Mouse (Mus musculus): Measurements from ENCODE around the gene Kcnj5. TPM values are rescaled to one million over a fixed set of nuclear protein-coding genes. Genes with fewer than 3 reads are reported as not detected.

Gene Kcnj5
- polyA plus RNA-seq, 1 experiment from 2014 or later, result 0.55 TPM

DNA sequence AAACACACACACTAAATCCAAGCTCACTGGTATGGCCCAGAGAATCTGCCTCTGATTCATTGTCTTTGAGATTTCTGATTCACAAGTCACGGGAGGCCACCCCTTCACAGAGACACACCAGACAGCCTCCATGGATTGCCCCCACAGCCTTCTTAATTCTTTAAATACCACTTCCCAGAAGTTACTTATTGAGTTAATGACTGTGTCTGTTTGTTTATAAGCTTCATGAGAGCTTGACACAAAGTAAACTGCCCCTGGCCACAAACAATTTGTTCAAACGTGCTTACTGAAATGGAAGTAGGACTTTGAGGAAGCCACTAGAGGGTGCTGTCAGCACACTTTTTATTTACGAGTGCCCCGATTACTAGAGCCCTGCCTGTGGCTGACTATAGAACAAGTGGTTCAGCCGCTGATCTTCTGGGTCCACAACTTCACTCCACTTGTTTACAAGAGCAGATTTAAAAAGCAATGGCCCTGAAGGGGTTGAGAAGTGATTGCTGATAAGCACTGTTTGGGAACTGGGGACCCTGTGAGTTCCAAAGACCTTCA, 72.2 kb downstream of the Kcnj5 start:
- Histone ChIP-seq H3K9me3 (replicated peaks; ENCODE audit: control insufficient read depth, low read length) (no peaks in the 10 kb centered on the region), H3K9ac (ENCODE audit: low read length) (no peak overlapping the region), H3K36me3 (ENCODE audit: control insufficient read depth, insufficient read depth, low read length) (no peaks in the 10 kb centered on the region), H3K27ac (ENCODE audit: low read depth, low read length) (no peak overlapping the region), H3K27me3 (replicated peaks; ENCODE audit: control insufficient read depth, insufficient read depth, low read length) (no peaks in the 10 kb centered on the region), H3K4me2 (ENCODE audit: low read length) (no peak overlapping the region), H3K4me1 (ENCODE audit: control insufficient read depth, insufficient read depth, low read length) (no peaks in the 10 kb centered on the region), H3K4me3 (ENCODE audit: low read depth, low read length) (no peak overlapping the region)
- DNase-seq (ENCODE audit: low spot score), result peak; percentile 92
- ATAC-seq, result peak; percentile 63
- 12% methylated on average over 5 of the region's 5 CpGs for WGBS

Other genes with a start within 250 kb of the Kcnj5 start
- 10.0 and 10.1 TPM in 2 replicates for gene Arhgap32, start 228.2 kb downstream of the Kcnj5 start, polyA plus RNA-seq (2014; fragmentation: Nextera tagmentation; extraction: Ambion mirVana)
- not detected in 2 replicates for gene Kcnj1, start 28.1 kb upstream of the Kcnj5 start, polyA plus RNA-seq (2014; fragmentation: Nextera tagmentation; extraction: Ambion mirVana)
- 5.5 and 6.2 TPM in 2 replicates for gene Fli1, start 198.5 kb upstream of the Kcnj5 start, polyA plus RNA-seq (2014; fragmentation: Nextera tagmentation; extraction: Ambion mirVana)

All from forebrain, embryonic 14.5 days (tissue).